Mouse (Mus musculus) myocyte (in vitro differentiated cells): ENCODE results near the gene Selenow.

Experiments
- MAX ChIP-seq: IDR thresholded peaks from one replicate; pipeline ENCODE4 v1.6.1; 2011; ENCODE audit warnings: low read depth, mild to moderate bottlenecking, control low read depth
- MYOG ChIP-seq, 3 experiments: IDR thresholded peaks; one replicate each; pipeline ENCODE4 v1.6.1; 2011; ENCODE audit warnings: control low read depth in 2 of 3, low read depth in 2 of 3, mild to moderate bottlenecking in 2 of 3; ENCODE audit not compliant: insufficient read length in 2 of 3, control insufficient read depth in 1 of 3, insufficient read depth in 1 of 3
- POLR2A ChIP-seq: IDR thresholded peaks from one replicate; pipeline ENCODE4 v1.6.1; 2011; ENCODE audit warnings: low read depth, mild to moderate bottlenecking, control low read depth, moderate library complexity; ENCODE audit not compliant: insufficient read length
- REST ChIP-seq: IDR thresholded peaks from one replicate; pipeline ENCODE4 v1.6.1; 2011; ENCODE audit warnings: mild to moderate bottlenecking, control low read depth, moderate library complexity; ENCODE audit not compliant: insufficient read depth, insufficient read length
- TCF12 ChIP-seq: IDR thresholded peaks from one replicate; pipeline ENCODE4 v1.6.1; 2011; ENCODE audit warnings: mild to moderate bottlenecking, control low read depth; ENCODE audit not compliant: poor library complexity, insufficient read depth, severe bottlenecking
- TCF3 ChIP-seq: IDR thresholded peaks from one replicate; pipeline ENCODE4 v1.6.1; 2011; ENCODE audit warnings: low read depth, control low read depth; ENCODE audit not compliant: insufficient read length

GRCm38 (mm10) chr7:15916134-15916723 lies 6.0 kb downstream of the Selenow start:
- TF ChIP-seq POLR2A = no peak
- no peak for TF ChIP-seq TCF3
- TF ChIP-seq TCF12 = no peak
- no peak for TF ChIP-seq MYOG (IDR thresholded peaks at IDR 0.05; ENCODE audit: control insufficient read depth in 1 of 3, insufficient read depth in 1 of 3, insufficient read length in 2 of 3, low read depth in 2 of 3)
- TF ChIP-seq MAX = no peak
- TF ChIP-seq REST = no peak
